Mouse (Mus musculus) spleen, postnatal 10 days (tissue): ENCODE results near the gene 1700109H08Rik.
A peak's percentile ranks its signal among the peaks of the same experiment; 100 is the strongest.
"Not testable (repeated sequence)": the region's sequence is repeated elsewhere in the genome, so short reads cannot be mapped to it uniquely, and the experiment has no call there.

Source experiments
- DNase-seq, 2 experiments: peaks; one replicate each; pipeline ENCODE4 v3.0.0; 2021 to 2022; ENCODE audit warnings: low spot score in 2 of 2

1700109H08Rik gene

DNA sequence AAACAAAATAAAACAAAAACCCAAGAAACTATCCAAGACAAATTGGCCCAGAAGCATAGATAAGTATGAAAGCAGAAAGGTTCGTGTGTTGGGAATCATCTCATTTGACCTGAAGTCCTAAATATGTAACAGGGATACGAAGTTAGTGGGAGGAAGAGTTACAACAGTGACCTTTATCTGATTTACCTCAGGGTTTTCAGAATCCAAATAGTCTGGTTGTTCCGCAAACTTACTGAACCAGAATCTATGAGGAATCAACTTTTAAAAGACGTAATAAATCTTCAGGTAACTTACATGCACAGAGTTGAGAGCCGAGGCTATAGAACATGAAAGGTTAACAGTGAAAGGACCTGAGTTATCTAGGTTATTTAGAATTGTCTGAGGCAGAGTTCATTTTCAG is 27.4 kb downstream of the 1700109H08Rik start:
- no peak for DNase-seq

DNA sequence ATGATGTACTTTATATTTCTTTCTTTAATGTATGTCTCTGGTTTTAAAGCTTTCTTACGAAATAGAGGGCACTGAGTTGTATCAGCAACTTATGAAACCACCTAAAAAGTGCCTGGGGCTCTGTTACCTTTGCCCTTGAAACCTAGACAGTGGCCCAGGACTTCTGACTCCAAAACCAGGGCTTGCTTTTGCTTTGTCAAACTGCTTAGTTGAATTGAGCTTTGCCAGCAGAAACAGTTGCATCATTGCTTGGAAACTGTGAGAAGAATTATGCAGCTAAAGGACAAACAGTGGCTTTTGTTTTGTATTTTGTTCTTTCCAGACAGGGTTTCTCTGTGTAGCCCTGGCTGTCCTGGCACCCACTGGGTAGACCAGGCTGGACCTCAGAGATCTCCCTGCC is 28.9 kb downstream of the 1700109H08Rik start:
- DNase-seq: no peak

DNA sequence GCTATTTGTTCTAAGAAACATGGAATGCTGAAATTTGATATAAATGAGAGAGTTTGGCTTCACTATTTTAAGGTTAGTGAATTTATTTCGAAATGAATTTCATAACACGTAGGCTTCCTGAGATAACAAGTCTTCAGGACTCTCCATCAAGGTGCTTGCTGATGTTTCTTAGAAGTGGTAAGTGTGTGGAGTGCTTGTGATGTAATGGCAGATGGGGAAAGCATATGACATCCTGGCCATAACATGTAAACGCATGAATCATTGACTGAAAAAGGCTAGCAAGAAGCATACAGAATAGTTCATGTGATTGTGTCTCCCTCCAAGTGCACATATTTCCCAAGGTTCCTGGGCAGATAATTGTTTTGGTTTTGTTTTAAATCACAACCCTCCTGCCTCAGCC is 29.4 kb downstream of the 1700109H08Rik start:
- DNase-seq: no peak

DNA sequence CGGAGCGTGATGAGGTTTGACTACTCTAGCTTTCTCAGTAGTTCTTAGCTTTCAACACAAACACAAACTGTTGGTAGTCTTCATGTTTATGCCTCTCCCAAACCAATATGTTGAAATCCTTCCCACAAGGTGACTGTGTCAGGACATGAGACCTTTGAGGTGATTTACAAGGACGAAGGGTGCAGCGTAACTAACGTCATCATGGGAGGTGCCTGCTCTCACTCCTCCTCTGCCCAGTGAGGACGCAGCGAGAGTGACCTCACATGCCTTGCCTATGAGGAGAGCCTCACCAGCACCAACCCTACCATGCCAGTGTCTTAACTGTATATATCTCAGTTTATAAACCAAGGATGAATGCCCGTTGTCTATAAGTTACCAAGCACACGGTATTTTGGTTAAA is 35.7 kb downstream of the 1700109H08Rik start:
- no peak for DNase-seq

DNA sequence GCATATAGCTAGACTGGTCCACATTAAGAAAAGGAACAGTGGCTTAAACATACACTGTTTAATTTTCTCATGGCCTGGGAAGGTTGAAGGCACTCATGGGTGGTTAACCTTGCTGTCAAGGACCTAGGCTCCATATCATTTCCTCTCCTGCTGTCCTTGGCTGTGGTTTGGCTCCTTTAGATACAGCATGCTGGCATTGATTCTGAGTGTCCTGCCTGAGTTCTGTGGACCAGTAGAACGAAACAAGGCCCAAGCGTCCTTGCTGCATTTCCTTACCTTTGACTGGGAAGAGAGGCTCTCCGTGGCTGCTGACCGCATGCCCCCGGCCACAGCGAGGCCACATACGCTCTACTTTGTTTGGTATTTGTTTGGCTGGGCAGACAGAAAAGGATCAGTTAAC is 37.9 kb downstream of the 1700109H08Rik start:
- DNase-seq: no peak

DNA sequence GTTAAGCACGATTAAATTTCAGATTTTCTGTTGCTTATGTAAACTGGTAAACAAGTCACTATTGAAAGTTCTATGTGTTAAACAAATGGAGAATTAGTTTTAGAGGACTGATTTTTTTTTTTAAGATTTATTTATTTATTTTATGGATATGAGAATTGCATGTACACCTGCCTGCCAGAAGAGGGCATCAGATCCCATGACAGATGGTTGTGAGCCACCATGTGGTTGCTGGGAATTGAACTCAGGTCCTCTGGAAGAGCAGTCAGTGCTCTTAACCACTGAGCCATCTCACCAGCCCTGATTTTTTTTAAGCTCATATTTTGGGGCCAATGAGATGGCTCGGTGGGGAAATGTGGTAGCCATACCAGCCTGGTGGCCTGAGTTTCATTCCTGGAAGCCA is 40.5 kb downstream of the 1700109H08Rik start:
- not testable (repeated sequence) for DNase-seq

DNA sequence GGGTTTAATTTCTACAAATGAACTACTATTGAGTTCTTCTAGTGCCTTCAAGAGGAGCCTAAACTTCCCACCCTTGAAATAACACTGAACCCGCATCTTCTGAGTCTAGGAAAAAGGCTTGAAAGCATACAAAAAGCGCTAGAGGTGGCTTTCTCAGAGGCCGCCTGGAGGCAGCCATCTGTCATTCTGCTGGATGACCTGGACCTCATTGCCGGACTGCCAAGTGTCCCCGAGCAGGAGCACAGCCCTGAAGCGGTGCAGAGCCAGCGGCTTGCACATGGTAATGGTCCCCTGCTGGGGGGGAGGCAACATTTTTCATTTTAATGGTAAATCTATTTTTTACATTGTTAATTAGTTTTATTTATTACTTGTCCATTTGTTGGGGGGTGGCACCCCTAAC is 49.1 kb downstream of the 1700109H08Rik start:
- no peak for DNase-seq

DNA sequence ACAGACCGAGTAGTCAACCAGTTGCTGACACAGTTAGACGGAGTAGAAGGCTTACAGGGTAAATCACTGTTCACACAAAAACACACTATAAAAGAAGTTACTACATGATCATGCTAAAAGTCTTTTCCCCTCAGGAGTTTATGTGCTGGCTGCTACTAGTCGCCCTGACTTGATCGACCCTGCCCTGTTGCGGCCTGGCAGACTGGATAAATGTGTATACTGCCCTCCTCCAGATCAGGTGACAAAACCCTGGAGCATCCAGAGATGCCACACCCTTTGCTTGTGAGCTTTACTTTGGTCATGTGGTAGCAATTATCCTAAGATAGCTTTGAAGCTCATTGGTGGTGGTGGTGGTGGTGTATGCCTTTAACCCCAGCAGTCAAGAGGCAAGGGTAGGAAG is 58.7 kb downstream of the 1700109H08Rik start:
- DNase-seq: no peak

DNA sequence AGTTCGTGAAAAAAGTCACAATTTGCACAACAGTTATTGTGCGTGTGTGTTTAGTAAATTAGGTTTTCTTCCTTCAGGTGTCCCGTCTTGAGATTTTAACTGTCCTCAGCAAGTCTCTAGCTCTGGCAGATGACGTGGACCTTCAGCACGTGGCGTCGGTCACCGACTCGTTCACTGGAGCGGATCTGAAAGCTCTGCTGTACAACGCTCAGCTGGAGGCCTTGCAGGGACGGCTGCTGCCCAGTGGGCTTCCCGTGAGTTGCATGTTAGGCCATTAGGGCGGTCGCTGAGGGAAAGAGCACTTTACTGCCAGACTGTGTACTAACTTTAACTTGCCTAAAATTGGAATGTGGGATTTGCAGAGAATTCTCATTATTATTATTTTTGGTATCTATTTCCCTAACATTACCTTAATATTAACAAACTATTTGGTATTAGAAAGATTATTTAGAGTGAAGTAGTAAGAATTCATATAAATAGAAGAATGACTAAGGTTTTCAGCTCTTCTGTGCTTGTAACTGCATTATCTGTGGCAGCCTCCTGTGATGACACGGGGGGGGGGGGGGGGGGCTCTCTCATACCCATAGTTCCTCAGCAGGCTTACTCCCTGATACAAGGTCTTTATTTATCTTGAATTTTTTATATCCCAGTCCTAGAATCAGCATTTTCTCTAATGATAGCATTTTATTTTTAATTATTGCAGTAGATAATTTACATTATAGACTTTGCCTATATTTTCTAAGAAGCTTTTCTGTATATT is 60.3 kb downstream of the 1700109H08Rik start:
- no peak for DNase-seq

DNA sequence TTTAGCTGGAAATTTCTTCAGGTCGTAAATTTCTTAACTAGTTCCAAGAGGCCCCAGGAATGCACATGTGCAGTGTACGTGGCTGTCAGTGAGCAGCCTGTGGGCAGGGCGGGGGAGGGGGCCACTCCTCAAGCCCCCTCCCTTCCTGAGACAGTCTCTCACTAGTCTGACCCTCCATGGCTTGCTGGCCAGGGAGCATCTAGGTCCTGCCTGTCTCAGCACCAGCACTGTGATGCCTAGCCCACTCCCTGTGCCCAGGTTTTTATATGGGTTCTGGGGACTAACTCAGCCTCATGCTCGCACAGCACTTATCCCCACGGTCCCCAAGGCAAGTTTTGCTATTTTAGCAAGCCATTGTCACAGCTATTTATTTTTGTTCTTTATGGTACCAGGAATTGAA is 60.9 kb downstream of the 1700109H08Rik start:
- no peak for DNase-seq

DNA sequence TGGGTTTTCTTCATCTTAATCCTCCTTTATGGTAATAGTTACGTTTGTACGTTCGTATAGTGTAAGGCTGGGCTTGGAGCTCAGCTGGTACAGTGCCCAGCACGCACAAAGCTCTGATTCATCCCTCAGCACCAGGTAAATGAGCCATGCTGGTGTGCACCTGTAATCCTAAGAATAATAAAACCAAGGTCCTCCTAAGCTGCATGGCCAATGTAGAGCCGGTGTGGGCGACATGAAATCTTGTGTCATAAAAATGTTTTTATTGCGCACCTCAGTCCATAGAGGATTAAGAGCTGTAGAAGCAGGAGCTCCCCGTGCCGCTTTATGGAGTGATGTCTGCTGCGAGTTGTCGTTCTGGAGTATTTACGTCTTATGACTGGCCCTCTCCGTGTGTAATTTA is 61.9 kb downstream of the 1700109H08Rik start:
- no peak for DNase-seq

DNA sequence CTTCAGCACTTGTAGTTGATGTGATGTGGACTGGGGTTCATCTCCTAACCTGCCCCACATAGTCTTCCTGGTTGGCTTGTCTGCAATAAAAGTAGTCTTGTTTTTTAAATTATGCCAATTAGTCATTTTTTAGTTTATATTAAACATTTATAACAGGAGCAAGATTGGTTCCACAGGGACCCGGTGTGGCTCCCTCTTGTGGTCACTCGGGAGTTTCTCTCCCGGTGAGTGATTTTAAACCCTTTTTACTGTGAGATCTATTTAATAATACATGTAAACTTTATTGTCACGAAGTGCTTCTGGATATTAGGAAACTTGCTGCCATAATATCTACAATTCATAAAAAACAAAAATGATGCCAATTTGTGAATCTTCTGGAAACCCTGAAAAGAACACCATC is 62.6 kb downstream of the 1700109H08Rik start:
- peak in 1 of 2 experiments; percentile 49 for DNase-seq
